Mouse (Mus musculus) forebrain, embryonic 10.5 days (tissue): ENCODE data around the gene Mob1b. TPM values are rescaled to one million over a fixed set of nuclear protein-coding genes. Genes with fewer than 3 reads are reported as not detected.

Experiments
- DNase-seq: peaks from one replicate; pipeline ENCODE4 v3.0.0-alpha.2; 2017; ENCODE audit warnings: low spot score; ENCODE audit errors: extremely low spot score
- H3K27ac ChIP-seq: fragments of 300-500 bp; sonication (generic); 2 replicates; pipeline ENCODE4 v1.5.1; 2016; ENCODE audit warnings: mild to moderate bottlenecking
- H3K27me3 ChIP-seq: fragments of 300-500 bp; sonication (generic); 2 replicates; pipeline ENCODE4 v1.6.1; 2016; ENCODE audit warnings: mild to moderate bottlenecking; ENCODE audit not compliant: poor library complexity, severe bottlenecking
- H3K36me3 ChIP-seq: fragments of 300-500 bp; sonication (generic); replicated peaks from 2 replicates; pipeline ENCODE4 v1.6.1; 2016; ENCODE audit warnings: mild to moderate bottlenecking, moderate library complexity
- H3K4me1 ChIP-seq: fragments of 300-500 bp; sonication (generic); 2 replicates; pipeline ENCODE4 v1.6.1; 2016
- H3K4me3 ChIP-seq: fragments of 300-500 bp; sonication (generic); 2 replicates; pipeline ENCODE4 v1.5.1; 2016; ENCODE audit warnings: mild to moderate bottlenecking, moderate library complexity
- H3K9me3 ChIP-seq: fragments of 300-500 bp; sonication (generic); 2 replicates; pipeline ENCODE4 v1.6.1; 2016; ENCODE audit warnings: mild to moderate bottlenecking, moderate library complexity
- WGBS: fragments of 180-500 bp; shearing (Covaris S2); methylation state at CpG from one replicate; pipeline ENCODE4 v1.1.7; 2016; 5-methylcytosine and 5-hydroxymethylcytosine counted together
- polyA plus RNA-seq: library from polyadenylated mRNA; unstranded; fragments of >200 nt; fragmentation: Nextera tagmentation; extraction: Ambion mirVana; gene quantifications from 2 replicates; pipeline ENCODE4 v1.2.1, GENCODE M21; 2016

Mob1b gene
- polyA plus RNA-seq: 14.1 and 14.9 TPM in 2 replicates

DNA sequence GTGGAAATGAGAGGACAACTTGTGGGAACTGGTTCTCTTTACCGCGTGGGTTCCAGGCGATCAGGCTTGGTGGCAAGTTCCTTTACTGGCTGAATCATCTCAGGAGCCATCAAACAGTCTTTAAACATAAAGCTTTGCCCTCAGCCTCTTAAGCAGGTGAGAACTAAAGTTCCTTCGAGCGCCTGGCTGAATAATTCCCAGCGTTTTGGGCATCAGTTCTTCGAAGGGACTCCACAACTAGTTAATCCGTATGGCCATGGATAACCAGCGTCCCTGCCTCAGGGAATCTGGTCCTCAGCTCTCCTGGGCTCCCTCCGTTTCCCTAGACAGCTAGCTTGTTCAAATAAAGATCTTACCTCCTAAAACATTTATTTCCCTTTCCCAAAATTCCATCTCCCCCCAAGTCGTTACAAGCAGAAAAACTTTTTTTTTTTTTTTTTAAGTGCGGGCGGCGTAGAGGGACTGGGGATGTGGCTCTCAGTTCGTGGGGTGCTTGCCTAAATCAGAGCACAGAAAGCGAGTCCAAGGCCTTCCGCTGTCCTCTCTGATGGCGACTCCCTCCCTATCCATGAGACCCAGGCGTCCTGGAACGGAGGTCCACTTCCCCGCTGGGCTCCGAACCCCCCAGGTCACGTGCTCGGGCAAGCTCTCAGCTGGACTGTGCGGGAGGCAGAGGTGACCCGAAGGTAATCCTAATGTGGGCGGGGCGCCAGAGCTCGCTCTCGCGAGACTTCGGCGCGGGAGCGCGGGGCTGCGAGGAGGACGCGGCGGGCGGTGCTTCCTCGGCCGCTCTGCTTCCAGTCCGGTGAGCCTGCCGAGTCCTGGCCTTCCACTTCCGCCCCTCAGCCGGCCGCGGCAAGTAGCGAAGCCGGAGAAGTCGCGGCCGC lies at the start of gene Mob1b:
Gene Mob1b (plus strand): TSS at position 740 of the 887 bp plus-strand sequence.
- Histone ChIP-seq H3K4me3 (peak within 1 kb of the TSS; percentile 95), H3K4me1 (peaks cover 29% of the 10 kb centered on the region), H3K36me3 (peaks cover 6% of the 10 kb centered on the region; the same call in 1 of the 2 replicates), H3K27me3 (no peaks in the 10 kb centered on the region), H3K27ac (peak within 1 kb of the TSS; percentile 96), H3K9me3 (no peaks in the 10 kb centered on the region)
- WGBS: 1% methylated on average over 54 of the region's 54 CpGs
- peak; percentile 94 for DNase-seq

DNA sequence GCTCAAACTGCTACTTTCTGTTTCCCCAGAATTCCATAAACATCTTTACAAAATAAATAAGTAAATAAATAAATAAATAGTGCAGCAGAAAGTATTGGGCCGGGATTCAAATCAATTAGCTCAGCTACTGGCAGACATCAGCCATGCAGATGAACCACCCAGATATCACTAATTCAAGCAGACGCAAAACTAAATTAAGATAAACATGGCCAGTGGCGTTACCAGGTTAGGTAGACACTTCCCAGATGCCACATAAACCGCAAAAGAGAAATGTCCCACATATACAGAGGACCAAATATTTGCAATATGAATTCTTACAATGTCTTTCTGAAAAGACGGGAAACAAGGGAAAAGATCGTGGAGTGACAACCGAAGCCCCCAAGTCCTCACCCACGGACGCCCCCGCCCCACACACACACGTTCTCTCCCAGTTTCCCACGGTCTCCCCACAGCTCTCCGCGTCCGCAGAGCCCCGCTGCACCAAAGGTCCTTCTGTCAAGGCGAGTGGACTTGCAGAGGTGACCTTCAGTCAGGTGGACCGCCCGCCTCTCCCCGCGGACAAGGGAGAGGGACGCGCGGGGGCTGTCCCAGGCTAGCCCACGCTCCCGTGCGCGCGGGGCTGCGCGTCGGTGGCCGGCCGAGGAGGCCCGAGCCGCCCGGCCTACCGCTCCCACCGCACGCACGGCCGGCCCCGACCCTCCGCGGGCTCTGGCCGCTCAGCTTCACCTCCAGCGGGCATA lies 45.8 kb upstream of the Mob1b start:
- peak overlapping the region; percentile 99 for H3K27ac ChIP-seq
- no peaks in the 10 kb centered on the region for H3K9me3 ChIP-seq
- peaks cover 40% of the 10 kb centered on the region for H3K4me1 ChIP-seq
- WGBS: 2% methylated on average over 47 of the region's 47 CpGs
- DNase-seq: no peak
- H3K4me3 ChIP-seq: peak overlapping the region; percentile 91
- peaks cover 39% of the 10 kb centered on the region for H3K36me3 ChIP-seq
- H3K27me3 ChIP-seq: no peaks in the 10 kb centered on the region

DNA sequence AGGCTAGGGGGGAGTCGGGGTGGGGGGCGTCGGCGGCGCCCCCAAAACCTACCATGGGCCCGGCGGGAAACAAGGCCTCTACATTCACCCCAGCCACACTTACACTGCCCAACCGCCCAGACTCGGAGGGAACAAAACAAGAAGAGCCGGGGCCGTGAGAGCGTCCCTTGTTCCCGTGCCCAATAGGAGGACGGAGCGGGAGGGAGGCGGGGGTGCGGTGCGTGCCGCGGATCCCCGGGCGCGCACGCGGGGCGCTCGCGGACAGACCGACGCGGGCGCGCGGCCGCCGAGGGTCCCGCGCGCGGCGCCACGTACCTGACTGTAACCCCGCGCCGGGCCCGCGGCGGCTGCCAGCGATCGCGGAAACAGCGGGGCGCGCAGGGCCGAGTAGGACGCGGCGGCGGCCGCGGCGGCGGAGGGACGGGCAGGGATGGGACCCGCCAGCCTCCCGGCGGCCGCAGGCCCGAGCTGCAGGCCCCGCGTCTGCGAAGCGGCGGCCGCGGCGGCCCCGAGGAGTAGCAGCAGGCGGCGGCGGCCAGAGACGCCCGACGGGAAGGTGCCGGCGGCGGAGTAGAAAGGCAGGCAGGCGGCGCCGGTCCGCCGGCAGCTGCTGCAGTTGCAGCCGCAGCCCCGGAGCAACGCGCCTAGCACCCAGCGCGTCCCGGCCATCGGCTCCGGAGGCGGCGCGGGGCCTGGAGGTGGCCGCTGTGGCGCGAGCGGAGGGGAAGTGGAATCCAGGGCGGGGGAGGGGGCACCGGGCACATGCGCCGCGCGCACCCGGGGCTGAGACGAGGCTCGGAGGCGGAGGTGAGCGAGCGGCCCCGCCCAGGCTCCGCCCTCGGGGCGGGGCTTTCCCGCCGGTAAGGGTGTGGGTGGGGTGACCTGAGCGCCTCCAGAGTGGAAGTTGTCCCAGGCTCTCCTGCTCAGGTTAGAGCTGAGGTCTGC lies 44.9 kb upstream of the Mob1b start, which contains the start of gene Grsf1:
Gene Grsf1 (minus strand): TSS at position 729 of the 945 bp plus-strand sequence.
- H3K9me3 ChIP-seq: no peaks in the 10 kb centered on the region
- peak within 1 kb of the TSS; percentile 91 for H3K4me3 ChIP-seq
- H3K4me1 ChIP-seq: peaks cover 41% of the 10 kb centered on the region
- peak within 1 kb of the TSS; percentile 99 for H3K27ac ChIP-seq
- peaks cover 30% of the 10 kb centered on the region for H3K36me3 ChIP-seq
- under 1% methylated on average over 127 of the region's 127 CpGs for WGBS
- no peaks in the 10 kb centered on the region for H3K27me3 ChIP-seq
- DNase-seq: peak; percentile 88

DNA sequence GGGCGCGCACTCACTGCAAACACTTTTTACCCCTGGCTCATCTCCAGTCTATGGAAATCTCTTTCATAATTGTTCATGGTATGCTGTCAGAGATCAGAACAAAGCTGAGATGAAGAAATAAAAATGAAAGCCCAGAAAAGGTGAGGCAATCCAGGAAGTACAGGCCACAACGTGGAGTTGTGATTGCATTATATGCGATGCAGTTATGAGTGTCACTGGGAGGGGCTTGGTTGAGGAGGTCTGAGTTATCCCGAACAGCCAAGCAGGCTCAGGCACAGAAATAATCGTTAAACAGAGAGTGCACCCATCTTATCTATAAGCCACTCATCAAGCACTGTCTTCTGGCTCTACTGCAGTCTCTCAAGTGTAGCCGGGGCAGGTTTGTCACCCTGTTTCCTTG lies 41.7 kb upstream of the Mob1b start:
- no peak overlapping the region for H3K27ac ChIP-seq
- 72% methylated on average over 7 of the region's 7 CpGs for WGBS
- H3K36me3 ChIP-seq: no peaks in the 10 kb centered on the region
- H3K27me3 ChIP-seq: no peaks in the 10 kb centered on the region
- H3K4me1 ChIP-seq: peaks cover 34% of the 10 kb centered on the region
- no peak overlapping the region for H3K4me3 ChIP-seq
- no peaks in the 10 kb centered on the region for H3K9me3 ChIP-seq
- no peak for DNase-seq

DNA sequence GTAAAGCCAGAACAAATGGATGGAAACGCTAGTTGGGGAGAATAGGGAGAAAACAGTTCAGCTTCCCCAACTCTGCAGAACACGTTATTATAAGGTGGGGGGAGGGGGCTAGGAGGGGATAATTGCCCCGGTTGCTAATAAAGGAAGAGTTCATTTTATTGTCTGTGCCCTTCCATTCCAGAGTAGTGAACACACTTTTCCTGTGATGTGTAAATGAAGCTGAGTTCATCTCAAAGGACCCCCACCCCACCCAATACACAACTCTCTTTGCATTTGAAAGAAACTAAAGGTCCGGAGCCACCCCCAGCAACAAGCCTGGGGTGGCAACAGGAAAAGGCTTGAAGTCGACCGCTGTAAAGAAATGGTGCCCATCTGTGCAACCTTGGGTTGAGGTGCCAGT lies 41.3 kb upstream of the Mob1b start:
- DNase-seq: no peak
- no peaks in the 10 kb centered on the region for H3K27me3 ChIP-seq
- WGBS: 23% methylated on average over 6 of the region's 6 CpGs
- no peaks in the 10 kb centered on the region for H3K36me3 ChIP-seq
- H3K27ac ChIP-seq: no peak overlapping the region
- peaks cover 30% of the 10 kb centered on the region for H3K4me1 ChIP-seq
- no peaks in the 10 kb centered on the region for H3K9me3 ChIP-seq
- no peak overlapping the region; the same call in 1 of the 2 replicates for H3K4me3 ChIP-seq

DNA sequence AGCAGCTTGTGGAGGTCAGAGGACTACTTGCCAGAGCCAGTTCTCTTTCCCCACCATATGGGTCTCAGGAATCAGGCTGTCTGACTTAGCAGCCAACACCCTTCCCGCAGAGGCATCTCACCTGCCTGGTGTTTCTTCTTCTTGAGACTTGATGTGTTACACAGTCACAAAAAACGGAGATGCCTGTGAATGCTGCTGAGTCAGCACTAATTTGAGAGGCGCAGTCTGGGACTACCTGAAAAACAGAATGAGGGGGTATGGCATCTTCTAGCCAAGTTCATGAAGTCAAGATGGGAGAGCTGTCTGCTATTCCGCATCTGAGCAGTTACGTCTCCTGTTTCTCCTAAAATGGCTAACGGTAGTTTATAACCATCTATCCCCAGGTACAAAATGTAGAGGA lies 40.1 kb upstream of the Mob1b start:
- Histone ChIP-seq H3K27me3 (peaks cover 8% of the 10 kb centered on the region; the same call in 1 of the 2 replicates), H3K4me1 (peaks cover 32% of the 10 kb centered on the region), H3K36me3 (no peaks in the 10 kb centered on the region), H3K27ac (no peak overlapping the region), H3K9me3 (no peaks in the 10 kb centered on the region), H3K4me3 (no peak overlapping the region)
- WGBS: 88% methylated on average over 6 of the region's 6 CpGs
- DNase-seq: no peak

DNA sequence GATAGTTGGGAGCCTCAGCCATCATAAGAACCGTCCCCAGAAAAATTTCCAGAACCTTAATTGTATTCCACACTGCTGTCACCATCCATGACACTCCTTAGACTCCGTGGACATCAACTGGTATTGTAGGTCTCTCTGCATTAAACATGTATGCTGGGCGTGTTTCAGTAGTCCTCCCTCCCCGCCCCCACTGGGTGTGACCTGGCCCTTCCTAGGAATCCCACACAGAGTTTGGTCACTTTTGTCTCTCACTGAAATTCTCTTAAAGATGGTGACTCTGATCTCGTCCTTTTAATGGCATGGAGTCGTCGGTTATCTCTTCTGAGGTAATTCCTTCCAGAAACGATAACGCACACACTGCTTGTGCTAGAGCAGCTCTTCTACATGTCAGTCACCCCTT lies 36.9 kb upstream of the Mob1b start:
- Histone ChIP-seq H3K27me3 (peaks cover 12% of the 10 kb centered on the region; the same call in 1 of the 2 replicates), H3K4me3 (no peak overlapping the region), H3K4me1 (peaks cover 20% of the 10 kb centered on the region), H3K9me3 (no peaks in the 10 kb centered on the region), H3K36me3 (no peaks in the 10 kb centered on the region), H3K27ac (no peak overlapping the region)
- DNase-seq: no peak
- 88% methylated on average over 9 of the region's 9 CpGs for WGBS

DNA sequence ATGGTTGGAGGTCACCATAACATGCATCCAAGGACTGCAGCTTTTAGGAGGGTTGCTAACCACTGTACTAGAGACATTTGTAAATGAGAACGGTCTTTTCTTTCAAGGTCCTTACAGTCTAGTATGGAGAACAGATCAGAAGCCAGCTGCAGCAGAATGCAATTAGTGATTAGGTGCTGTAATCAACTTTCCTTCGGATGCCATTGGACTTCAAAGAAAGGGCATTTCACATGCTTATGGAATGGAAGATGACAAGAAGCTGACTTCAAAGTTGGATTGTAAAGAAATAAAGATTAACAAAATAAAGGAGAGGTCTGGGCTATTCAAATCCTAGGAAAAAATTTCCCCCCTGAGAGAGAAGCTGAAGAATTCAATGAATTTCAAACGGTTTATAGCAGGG lies 36.4 kb upstream of the Mob1b start:
- no peaks in the 10 kb centered on the region for H3K36me3 ChIP-seq
- H3K9me3 ChIP-seq: no peaks in the 10 kb centered on the region
- H3K27me3 ChIP-seq: peaks cover 12% of the 10 kb centered on the region; the same call in 1 of the 2 replicates
- no peak overlapping the region for H3K4me3 ChIP-seq
- 60% methylated on average over 3 of the region's 3 CpGs for WGBS
- H3K4me1 ChIP-seq: peaks cover 15% of the 10 kb centered on the region
- no peak overlapping the region for H3K27ac ChIP-seq
- DNase-seq: no peak

DNA sequence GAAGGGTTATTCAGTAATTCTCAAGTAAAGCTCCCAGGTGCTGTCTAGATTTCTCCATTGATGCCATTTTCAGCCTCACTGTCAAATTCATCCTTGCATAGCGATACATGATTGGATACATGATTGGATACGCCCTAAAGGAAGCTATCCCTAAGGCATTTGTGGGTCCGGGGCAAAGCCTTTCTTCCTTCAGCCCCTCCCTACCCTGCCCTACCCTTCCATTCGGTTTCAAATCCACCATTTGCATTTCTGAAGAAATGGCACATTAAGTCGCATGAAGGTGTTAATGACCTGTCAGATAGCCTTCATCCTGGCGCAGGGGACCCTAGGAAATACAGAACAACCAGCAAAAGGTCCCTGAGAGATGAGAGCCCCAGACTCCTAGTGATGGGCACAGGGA lies 35.3 kb upstream of the Mob1b start:
- H3K36me3 ChIP-seq: no peaks in the 10 kb centered on the region
- H3K4me3 ChIP-seq: no peak overlapping the region
- DNase-seq: no peak
- 19% methylated on average over 6 of the region's 6 CpGs for WGBS
- no peaks in the 10 kb centered on the region for H3K9me3 ChIP-seq
- H3K4me1 ChIP-seq: peaks cover 7% of the 10 kb centered on the region; the same call in 1 of the 2 replicates
- H3K27me3 ChIP-seq: peaks cover 12% of the 10 kb centered on the region; the same call in 1 of the 2 replicates
- no peak overlapping the region for H3K27ac ChIP-seq

DNA sequence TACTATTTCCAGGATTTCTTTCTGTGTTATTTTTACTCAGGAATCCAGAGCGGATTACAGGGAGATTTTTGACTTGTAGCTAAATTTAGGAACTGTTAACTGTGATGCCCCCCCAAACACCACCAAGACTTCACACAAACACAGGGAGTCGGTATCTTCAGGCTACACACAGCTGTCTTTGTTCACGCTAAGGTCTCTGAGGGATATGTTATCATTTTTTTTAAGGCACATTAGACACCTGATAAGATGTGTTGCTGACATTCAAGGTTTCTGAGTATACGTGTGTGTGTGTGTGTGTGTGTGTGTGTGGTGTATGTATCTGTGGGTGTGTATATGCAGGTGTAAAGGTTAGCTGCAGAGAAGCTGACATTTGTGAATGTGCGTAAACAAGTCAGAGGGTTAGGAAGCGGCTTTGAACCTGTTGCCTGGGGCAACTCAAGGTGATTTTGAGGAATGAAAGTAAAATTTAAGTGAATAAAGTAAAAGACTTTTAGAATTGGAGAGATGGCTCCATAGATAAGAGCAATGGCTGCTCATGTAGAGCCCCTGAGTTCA lies 34.8 kb upstream of the Mob1b start:
- peaks cover 7% of the 10 kb centered on the region; the same call in 1 of the 2 replicates for H3K4me1 ChIP-seq
- no peak overlapping the region for H3K4me3 ChIP-seq
- no peaks in the 10 kb centered on the region for H3K9me3 ChIP-seq
- no peaks in the 10 kb centered on the region for H3K36me3 ChIP-seq
- no peak for DNase-seq
- peaks cover 12% of the 10 kb centered on the region; the same call in 1 of the 2 replicates for H3K27me3 ChIP-seq
- 81% methylated on average over 6 of the region's 6 CpGs for WGBS
- no peak overlapping the region for H3K27ac ChIP-seq

DNA sequence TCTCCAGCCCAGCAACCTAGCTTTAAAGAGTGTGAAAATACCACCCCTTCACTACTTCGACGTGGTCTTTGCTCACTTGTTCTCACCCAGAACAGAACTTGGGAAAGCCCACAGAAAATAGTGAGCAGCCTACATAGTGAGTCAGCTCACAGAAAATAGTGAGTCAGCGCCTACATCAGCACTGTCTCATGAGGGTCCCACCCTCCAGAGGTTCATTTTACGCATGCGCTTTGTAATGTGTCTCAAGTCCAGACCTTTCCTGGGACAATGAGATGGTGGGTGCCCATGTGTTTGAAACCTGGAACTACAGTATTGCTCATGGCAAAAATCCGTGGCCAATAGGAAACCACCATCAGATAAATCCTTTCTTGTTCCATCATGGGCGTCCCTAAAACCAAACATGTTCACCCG lies 32.7 kb upstream of the Mob1b start:
- 81% methylated on average over 8 of the region's 8 CpGs for WGBS
- no peak for DNase-seq
- H3K27me3 ChIP-seq: peaks cover 12% of the 10 kb centered on the region; the same call in 1 of the 2 replicates

More for the DNA sequence above, 32.7 kb upstream of the Mob1b start:
- Histone ChIP-seq H3K4me1 (peaks cover 7% of the 10 kb centered on the region; the same call in 1 of the 2 replicates), H3K9me3 (no peaks in the 10 kb centered on the region), H3K27ac (no peak overlapping the region), H3K4me3 (no peak overlapping the region), H3K36me3 (no peaks in the 10 kb centered on the region)
